Mouse (Mus musculus) heart, postnatal 0 days (tissue): ENCODE measurements at regions not wholly inside any gene's neighbourhood (a gene's known extent, or its start where the extent isn't known, plus 50 kb on each side); places are given as distances from the start of the nearest gene placed in this dataset.
A peak's percentile ranks its signal among the peaks of the same experiment; 100 is the strongest.

Experiments
- ATAC-seq: fragments of 200-750 bp; cut with Nextera tagmentation; 2 replicates; pipeline ENCODE4 v1.8.0; 2017; ENCODE audit warnings: low read depth, moderate number of reproducible peaks, moderate library complexity; ENCODE audit not compliant: insufficient read depth
- DNase-seq: peaks from one replicate; pipeline ENCODE4 v3.0.0-alpha.2; 2016; ENCODE audit warnings: low spot score
- H3K27ac ChIP-seq: fragments of 300-500 bp; sonication (generic); 2 replicates; pipeline ENCODE4 v1.5.1; 2014; ENCODE audit warnings: low read depth, mild to moderate bottlenecking
- H3K27me3 ChIP-seq: fragments of 300-500 bp; sonication (generic); 2 replicates; pipeline ENCODE4 v1.6.1; 2014; ENCODE audit warnings: low read length, mixed read lengths; ENCODE audit not compliant: control insufficient read depth, insufficient read depth
- H3K36me3 ChIP-seq: fragments of 300-500 bp; sonication (generic); replicated peaks from 2 replicates; pipeline ENCODE4 v1.6.1; 2014; ENCODE audit warnings: low read length, mixed read lengths; ENCODE audit not compliant: control insufficient read depth, insufficient read depth
- H3K4me1 ChIP-seq: fragments of 300-500 bp; sonication (generic); 2 replicates; pipeline ENCODE4 v1.6.1; 2014; ENCODE audit warnings: antibody characterized with exemption; ENCODE audit not compliant: control insufficient read depth, insufficient read depth
- H3K4me2 ChIP-seq: fragments of 300-500 bp; sonication (generic); 2 replicates; pipeline ENCODE4 v1.6.1; 2014; ENCODE audit warnings: low read depth, mild to moderate bottlenecking, low read length, moderate library complexity
- H3K4me3 ChIP-seq: fragments of 300-500 bp; sonication (generic); 2 replicates; pipeline ENCODE4 v1.5.1; 2014; ENCODE audit warnings: low read depth, low read length
- H3K9ac ChIP-seq: fragments of 300-500 bp; sonication (generic); replicated peaks from 2 replicates; pipeline ENCODE4 v1.6.1; 2014; ENCODE audit warnings: low read depth, low read length, mixed read lengths
- H3K9me3 ChIP-seq: fragments of 300-500 bp; sonication (generic); replicated peaks from 2 replicates; pipeline ENCODE4 v1.6.1; 2016; ENCODE audit warnings: low read length; ENCODE audit not compliant: control insufficient read depth
- CTCF ChIP-seq: IDR thresholded peaks from 2 replicates; pipeline ENCODE4 v1.5.1; 2016; ENCODE audit warnings: antibody characterized with exemption, control low read depth, low read depth
- EP300 ChIP-seq: IDR thresholded peaks from 2 replicates; pipeline ENCODE4 v1.6.1; 2016; ENCODE audit warnings: antibody characterized with exemption, low read depth
- WGBS: fragments of 180-500 bp; shearing (Covaris S2); extraction: QIAGEN DNeasy Blood & Tissue Kit; methylation state at CpG from one replicate; pipeline ENCODE4 v1.1.7; 2014; 5-methylcytosine and 5-hydroxymethylcytosine counted together

- 64% methylated on average over 3 of the region's 3 CpGs for WGBS
- H3K27me3 ChIP-seq: no peaks in the 10 kb centered on the region
- H3K27ac ChIP-seq: no peak overlapping the region
- ATAC-seq (no peak), DNase-seq (no peak)
- TF ChIP-seq EP300: no peak
- no peak for TF ChIP-seq CTCF
- no peaks in the 10 kb centered on the region for H3K4me1 ChIP-seq
- no peaks in the 10 kb centered on the region for H3K36me3 ChIP-seq
- H3K4me2 ChIP-seq: no peak overlapping the region
- no peak overlapping the region for H3K9ac ChIP-seq
- H3K4me3 ChIP-seq: no peak overlapping the region
- H3K9me3 ChIP-seq: no peaks in the 10 kb centered on the region
Observed at GRCm38 (mm10) chr13:11164130-11164529, 803.5 kb upstream of the Chrm3 start.

- H3K4me1 ChIP-seq: no peaks in the 10 kb centered on the region
- TF ChIP-seq EP300: no peak
- no peak for TF ChIP-seq CTCF
- 54% methylated on average over 3 of the region's 3 CpGs for WGBS
- ATAC-seq: no peak
- H3K4me2 ChIP-seq: no peak overlapping the region
- H3K9ac ChIP-seq: no peak overlapping the region
- H3K36me3 ChIP-seq: no peaks in the 10 kb centered on the region
- H3K4me3 ChIP-seq: no peak overlapping the region
- no peaks in the 10 kb centered on the region for H3K9me3 ChIP-seq
- no peak for DNase-seq
- H3K27me3 ChIP-seq: no peaks in the 10 kb centered on the region
- H3K27ac ChIP-seq: no peak overlapping the region
Observed at GRCm38 (mm10) chr13:11147268-11147667, 786.6 kb upstream of the Chrm3 start.

- no peaks in the 10 kb centered on the region for H3K4me1 ChIP-seq
- DNase-seq: no peak
- H3K27me3 ChIP-seq: no peaks in the 10 kb centered on the region
- no peak for TF ChIP-seq EP300
- no peak for TF ChIP-seq CTCF
- 80% methylated on average over 2 of the region's 2 CpGs for WGBS
- H3K36me3 ChIP-seq: no peaks in the 10 kb centered on the region
- H3K9me3 ChIP-seq: no peaks in the 10 kb centered on the region
- H3K27ac ChIP-seq: no peak overlapping the region
- no peak overlapping the region for H3K9ac ChIP-seq
- H3K4me2 ChIP-seq: no peak overlapping the region
- no peak for ATAC-seq
- H3K4me3 ChIP-seq: no peak overlapping the region
Observed at GRCm38 (mm10) chr13:11107693-11108092, 747.0 kb upstream of the Chrm3 start.

- ATAC-seq (no peak), DNase-seq (no peak)
- Histone ChIP-seq H3K9me3 (no peaks in the 10 kb centered on the region), H3K4me1 (no peaks in the 10 kb centered on the region), H3K9ac (no peak overlapping the region), H3K36me3 (no peaks in the 10 kb centered on the region), H3K4me3 (no peak overlapping the region), H3K4me2 (no peak overlapping the region), H3K27ac (no peak overlapping the region), H3K27me3 (no peaks in the 10 kb centered on the region)
- no peak for TF ChIP-seq CTCF
- no peak for TF ChIP-seq EP300
- 82% methylated on average over 4 of the region's 4 CpGs for WGBS
Observed at GRCm38 (mm10) chr13:11106426-11106825, 745.8 kb upstream of the Chrm3 start.

- H3K4me1 ChIP-seq: no peaks in the 10 kb centered on the region
- ATAC-seq (no peak), DNase-seq (peak; percentile 20)
- WGBS: 48% methylated on average over 2 of the region's 2 CpGs
- no peaks in the 10 kb centered on the region for H3K36me3 ChIP-seq
- H3K9ac ChIP-seq: no peak overlapping the region
- TF ChIP-seq CTCF: no peak
- TF ChIP-seq EP300: no peak
- no peak overlapping the region for H3K4me2 ChIP-seq
- no peak overlapping the region for H3K27ac ChIP-seq
- no peaks in the 10 kb centered on the region for H3K9me3 ChIP-seq
- H3K27me3 ChIP-seq: no peaks in the 10 kb centered on the region
- no peak overlapping the region for H3K4me3 ChIP-seq
Observed at GRCm38 (mm10) chr13:11105571-11105970, 744.9 kb upstream of the Chrm3 start.

- no peaks in the 10 kb centered on the region for H3K27me3 ChIP-seq
- ATAC-seq (no peak), DNase-seq (no peak)
- no peaks in the 10 kb centered on the region for H3K9me3 ChIP-seq
- H3K4me3 ChIP-seq: no peak overlapping the region
- no peaks in the 10 kb centered on the region for H3K4me1 ChIP-seq
- H3K4me2 ChIP-seq: no peak overlapping the region
- no peak overlapping the region for H3K27ac ChIP-seq
- no peak overlapping the region for H3K9ac ChIP-seq
- TF ChIP-seq EP300 (no peak), CTCF (no peak)
- H3K36me3 ChIP-seq: no peaks in the 10 kb centered on the region
Observed at GRCm38 (mm10) chr13:11099586-11099950, 738.9 kb upstream of the Chrm3 start.
